Mouse (Mus musculus) G1E (cell line): ENCODE measurements around the gene Lbhd1.

ENCODE experiments used
- CTCF ChIP-seq: IDR thresholded peaks from 2 replicates; pipeline ENCODE4 v1.5.1; 2012; ENCODE audit warnings: low read depth, low read length, inconsistent platforms, mixed read lengths
- GATA1 ChIP-seq: IDR thresholded peaks from 2 replicates; pipeline ENCODE4 v1.6.1; 2012; ENCODE audit warnings: borderline replicate concordance, low read length, inconsistent platforms, mixed read lengths

GRCm38 (mm10) chr19:8940526-8941133 is 57.1 kb downstream of the Lbhd1 start:
- TF ChIP-seq CTCF (no peak), GATA1 (no peak)
